Mouse (Mus musculus) spleen, embryonic (tissue): ENCODE measurements around the gene Agap1.

Source experiments
- CTCF ChIA-PET: fragments of 350-600 bp; sonication (Branson Sonifier 250); formaldehyde crosslinking; loops from one replicate; lab custom pipeline; 2022; lab: Charles Lee

Agap1 gene

GRCm38 (mm10) chr1:89457126-89458031 is 2.8 kb downstream of the Agap1 start:
- CTCF ChIA-PET, result no interaction called here

GRCm38 (mm10) chr1:89461881-89462280 is 7.3 kb downstream of the Agap1 start:
- CTCF ChIA-PET, result no interaction called here

- CTCF ChIA-PET, result no interaction called here
Observed at GRCm38 (mm10) chr1:89463138-89463537, 8.5 kb downstream of the Agap1 start.

- CTCF ChIA-PET, result no interaction called here
Observed at GRCm38 (mm10) chr1:89465417-89466002, 10.9 kb downstream of the Agap1 start.

GRCm38 (mm10) chr1:89467321-89468069 is 12.9 kb downstream of the Agap1 start:
- CTCF ChIA-PET, result no interaction called here

GRCm38 (mm10) chr1:89468141-89468540 is 13.5 kb downstream of the Agap1 start:
- CTCF ChIA-PET, result no interaction called here

GRCm38 (mm10) chr1:89471430-89471829 is 16.8 kb downstream of the Agap1 start:
- CTCF ChIA-PET, result no interaction called here

- CTCF ChIA-PET, result no interaction called here
Observed at GRCm38 (mm10) chr1:89471891-89472290, 17.3 kb downstream of the Agap1 start.

GRCm38 (mm10) chr1:89473946-89474345 is 19.3 kb downstream of the Agap1 start:
- CTCF ChIA-PET, result no interaction called here

GRCm38 (mm10) chr1:89474853-89475252 is 20.2 kb downstream of the Agap1 start:
- CTCF ChIA-PET, result no interaction called here

GRCm38 (mm10) chr1:89477033-89477432 is 22.4 kb downstream of the Agap1 start:
- CTCF ChIA-PET, result interaction anchor here (0.6 kb wide), 1 partner anchor 50 kb away, joined by 3 read pairs; no protein-coding TSS in a partner anchor

GRCm38 (mm10) chr1:89478571-89479460 is 24.2 kb downstream of the Agap1 start:
- CTCF ChIA-PET, result no interaction called here

- CTCF ChIA-PET, result no interaction called here
Observed at GRCm38 (mm10) chr1:89481154-89481553, 26.5 kb downstream of the Agap1 start.

- CTCF ChIA-PET, result no interaction called here
Observed at GRCm38 (mm10) chr1:89482812-89483211, 28.2 kb downstream of the Agap1 start.

- CTCF ChIA-PET, result no interaction called here
Observed at GRCm38 (mm10) chr1:89486891-89487290, 32.3 kb downstream of the Agap1 start.

GRCm38 (mm10) chr1:89489111-89489971 is 34.7 kb downstream of the Agap1 start:
- CTCF ChIA-PET, result no interaction called here

GRCm38 (mm10) chr1:89493177-89493576 is 38.6 kb downstream of the Agap1 start:
- CTCF ChIA-PET, result no interaction called here

GRCm38 (mm10) chr1:89494816-89495215 is 40.2 kb downstream of the Agap1 start:
- CTCF ChIA-PET, result no interaction called here

- CTCF ChIA-PET, result no interaction called here
Observed at GRCm38 (mm10) chr1:89496204-89496603, 41.6 kb downstream of the Agap1 start.

- CTCF ChIA-PET, result no interaction called here
Observed at GRCm38 (mm10) chr1:89500925-89501324, 46.3 kb downstream of the Agap1 start.
